ENCODE assay signal across 25 mouse cellular contexts in genomic region chr13:98607885-98608477, GRCm38 (mm10). TPM values are rescaled to one million over a fixed set of nuclear protein-coding genes. Genes with fewer than 3 reads are reported as not detected.
A peak's percentile ranks its signal among the peaks of the same experiment; 100 is the strongest.
DNase-seq lines count a peak whose midpoint lies in the region; ATAC-seq lines count a peak whose summit lies in the region.
"Had no signal": no experiment of that assay in that cellular context is flagged by ENCODE, and none has a peak within 500 bp of the region (broad histone marks: within the 10 kb centered on the region; RNA-seq: fewer than 3 reads in every experiment).

No protein-coding gene starts in this region.

- no peak overlapping the region for H3K4me2 ChIP-seq in kidney, embryonic 14.5 days (replicated peaks; ENCODE audit: low read depth, low read length)
- H3K4me2 ChIP-seq: embryonic facial prominence, embryonic 15.5 days; heart, embryonic 11.5 days; limb, embryonic 13.5 days; liver, embryonic 13.5 days; neural tube, embryonic 15.5 days; stomach, embryonic 15.5 days had no signal

- peaks cover 5% of the 10 kb centered on the region; the same call in 1 of the 2 replicates for H3K4me1 ChIP-seq in kidney, embryonic 14.5 days (ENCODE audit: control insufficient read depth, insufficient read depth, low read length)
- H3K4me1 ChIP-seq: limb, embryonic 13.5 days; liver, embryonic 13.5 days; neural tube, embryonic 15.5 days had no signal

- WGBS in kidney, embryonic 14.5 days: 17% methylated on average over 9 of the region's 9 CpGs

- H3K36me3 ChIP-seq in kidney, embryonic 14.5 days (ENCODE audit: control insufficient read depth, insufficient read depth, low read length): no peaks in the 10 kb centered on the region
- H3K36me3 ChIP-seq: embryonic facial prominence, embryonic 15.5 days; limb, embryonic 13.5 days; liver, embryonic 13.5 days; neural tube, embryonic 15.5 days; stomach, embryonic 15.5 days had no signal

- peaks cover 12% of the 10 kb centered on the region for H3K9me3 ChIP-seq in kidney, embryonic 14.5 days (ENCODE audit: control insufficient read depth, low read length)
- H3K9me3 ChIP-seq: liver, embryonic 13.5 days; stomach, embryonic 15.5 days had no signal

- no peak overlapping the region for H3K9ac ChIP-seq in kidney, embryonic 14.5 days (ENCODE audit: low read depth, low read length)
- H3K9ac ChIP-seq: embryonic facial prominence, embryonic 15.5 days; limb, embryonic 13.5 days; liver, embryonic 13.5 days; neural tube, embryonic 15.5 days; stomach, embryonic 15.5 days had no signal

- H3K27me3 ChIP-seq in kidney, embryonic 14.5 days (ENCODE audit: control insufficient read depth, insufficient read depth, low read length): no peaks in the 10 kb centered on the region
- H3K27me3 ChIP-seq: embryonic facial prominence, embryonic 15.5 days; limb, embryonic 13.5 days; liver, embryonic 13.5 days; neural tube, embryonic 15.5 days; stomach, embryonic 15.5 days had no signal

- intact Hi-C loops in left cerebral cortex, postnatal 4 days (cut with DNase I): no loop called here

- ATAC-seq in kidney, embryonic 14.5 days (ENCODE audit: low FRiP score, low TSS enrichment): peak; percentile 91
- no peak for ATAC-seq in granulocyte monocyte progenitor cell, adult 5-6 weeks (replicated peaks; ENCODE audit: poor library complexity, severe bottlenecking)
- ATAC-seq: activated CD4-positive, CD25-positive, alpha-beta regulatory T cell, adult 4 months; inflammation-experienced regulatory T-cells, adult 6 months; midbrain, embryonic 16.5 days had no signal

- DNase-seq in kidney, adult 18-20 months: no peak
- DNase-seq in left cerebral cortex, postnatal 4 days: peak; percentile 49
- DNase-seq in left cerebral cortex, adult 9 months (ENCODE audit: low spot score in 2 of 2): no peak
- DNase-seq in MN1 (ENCODE audit: low spot score): peak; percentile 68
- DNase-seq in kidney, postnatal 4 days: peak; percentile 40 to 43
- DNase-seq: adrenal gland, postnatal 10 days; cerebellum, postnatal 36 days; heart, postnatal 10 days; liver, embryonic 13.5 days; lung, postnatal 14 days; right cerebral cortex, postnatal 14 days had no signal

- H3K27ac ChIP-seq in kidney, embryonic 14.5 days (ENCODE audit: low read depth, low read length): 0 out of 2 replicates have a peak overlapping the region, but pooled peaks have one; percentile 20
- H3K27ac ChIP-seq: embryonic facial prominence, embryonic 15.5 days; limb, embryonic 13.5 days; liver, embryonic 13.5 days; neural tube, embryonic 15.5 days; stomach, embryonic 15.5 days had no signal

- no peak overlapping the region for H3K4me3 ChIP-seq in kidney, embryonic 14.5 days (ENCODE audit: low read length)
- H3K4me3 ChIP-seq: embryonic facial prominence, embryonic 15.5 days; limb, embryonic 13.5 days; liver, embryonic 13.5 days; neural tube, embryonic 15.5 days; stomach, embryonic 15.5 days had no signal

RNA-seq across cellular contexts. Expression of gene Tmem174, which starts 29.2 kb away (rescaled TPM):
- 4.4 and 9.3 TPM in 2 replicates for polyA plus RNA-seq in kidney, embryonic 14.5 days (2014; fragmentation: Nextera tagmentation; extraction: Ambion mirVana)
- not detected for total RNA-seq in left cerebral cortex, postnatal 4 days (2021)
- total RNA-seq in granulocyte monocyte progenitor cell, adult 5-6 weeks (2014; fragmentation: Nextera tagmentation): not detected in 2 replicates
- not detected in 2 replicates for total RNA-seq in granulocyte monocyte progenitor cell, adult 5-6 weeks (2017)
- total RNA-seq: adrenal gland, postnatal 10 days; gastrocnemius, adult 18-20 months; heart, postnatal 10 days; left cerebral cortex, postnatal 10 days had no signal
- polyA plus RNA-seq: activated CD4-positive, CD25-positive, alpha-beta regulatory T cell, adult 4 months; gonadal fat pad, adult 2 months; hindbrain, embryonic 11.5 days; inflammation-experienced regulatory T-cells, adult 6 months; limb, embryonic 13.5 days; liver, embryonic 13.5 days; midbrain, embryonic 16.5 days; neural tube, embryonic 15.5 days; stomach, embryonic 15.5 days had no signal

Comparison
In these comparisons a context has a peak if more than half of its experiments do, and no peak if none do; other contexts are left out.
1. DNase-seq: peak in left cerebral cortex, postnatal 4 days (single experiment), MN1 (single experiment) and kidney, postnatal 4 days (2 of 2); none in kidney, adult 18-20 months (single experiment) and left cerebral cortex, adult 9 months (0 of 2).